Mouse (Mus musculus): ENCODE data around the gene Ldb1. TPM values are rescaled to one million over a fixed set of nuclear protein-coding genes. Genes with fewer than 3 reads are reported as not detected.

The Ldb1 gene
- total RNA-seq (2022) = 10 to 100 TPM; 37.1 to 51.0 (median 42.0) TPM

DNA sequence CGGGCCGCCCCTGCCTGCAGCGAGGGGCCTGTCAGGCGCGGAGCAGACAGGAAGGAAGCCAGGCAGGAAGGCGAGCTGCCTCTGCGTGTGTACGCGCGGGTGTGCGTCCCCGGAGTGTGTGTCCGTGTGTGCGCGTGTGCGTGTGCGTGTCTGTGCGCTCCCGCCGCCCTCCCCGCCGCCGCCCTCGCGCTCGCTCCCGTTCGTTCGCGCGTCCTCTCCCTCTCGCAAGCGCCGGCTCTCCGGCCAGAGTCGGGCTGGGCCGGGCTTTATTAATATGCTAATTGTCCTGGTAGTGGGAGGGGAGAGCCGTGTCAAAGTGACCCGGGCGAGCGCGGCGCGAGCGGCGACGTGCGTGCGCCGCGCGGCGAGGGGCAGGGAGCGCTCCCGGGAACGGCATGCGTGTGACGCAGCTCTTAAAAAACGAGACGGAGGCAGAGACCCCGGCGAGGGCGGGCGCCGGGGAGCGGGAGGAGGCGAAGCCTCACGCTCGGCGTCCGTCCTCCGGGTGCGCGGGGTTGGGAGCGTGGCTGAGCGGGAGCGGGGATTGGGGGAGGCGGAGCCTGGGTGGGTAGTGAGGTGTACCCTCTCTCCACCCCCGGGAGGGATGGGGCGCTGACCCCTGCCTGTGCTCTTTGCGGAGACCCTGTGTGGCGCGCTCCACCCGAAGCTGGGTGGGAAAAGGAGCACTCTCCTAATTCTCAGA, at the start of gene Ldb1:
Ldb1 (minus strand) TSS at position 222 of the 703 bp plus-strand sequence.
- DNase-seq (ENCODE audit: low spot score) = peak; percentile 89

- no peak for DNase-seq (ENCODE audit: low spot score)
These were observed 49.1 kb upstream of the Ldb1 start for GRCm38 (mm10) chr19:46094144-46094543.

- DNase-seq (ENCODE audit: low spot score) = no peak
These were observed 46.6 kb upstream of the Ldb1 start for GRCm38 (mm10) chr19:46091641-46092040.

- peak; percentile 68 for DNase-seq (ENCODE audit: low spot score)
These were observed 42.9 kb upstream of the Ldb1 start for GRCm38 (mm10) chr19:46087871-46088270.

DNA sequence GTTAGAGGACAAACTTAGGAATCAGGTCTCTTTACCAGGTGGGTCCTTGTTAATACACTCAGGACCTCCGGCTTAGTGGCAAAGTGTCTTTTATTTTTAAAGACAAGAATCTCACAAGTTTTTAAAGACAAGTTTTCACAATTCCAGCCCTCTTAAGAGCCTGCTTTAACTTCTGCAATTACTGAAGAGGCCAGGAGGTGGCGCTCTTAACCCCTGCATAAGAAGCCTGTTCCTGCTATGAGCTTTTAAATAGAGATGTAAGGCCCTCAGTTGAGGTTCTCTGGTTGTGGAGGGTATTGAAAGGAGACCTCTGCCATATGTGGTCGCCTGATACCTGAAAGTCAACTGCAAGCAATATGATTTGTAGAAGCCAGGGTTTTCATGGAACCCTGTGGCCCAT, 41.3 kb upstream of the Ldb1 start:
- peak; percentile 34 for DNase-seq (ENCODE audit: low spot score)

GRCm38 (mm10) chr19:46085185-46085584, 40.2 kb upstream of the Ldb1 start:
- DNase-seq (ENCODE audit: low spot score) = no peak

- DNase-seq (ENCODE audit: low spot score) = no peak
These were observed 33.5 kb upstream of the Ldb1 start for GRCm38 (mm10) chr19:46078535-46078934.

DNA sequence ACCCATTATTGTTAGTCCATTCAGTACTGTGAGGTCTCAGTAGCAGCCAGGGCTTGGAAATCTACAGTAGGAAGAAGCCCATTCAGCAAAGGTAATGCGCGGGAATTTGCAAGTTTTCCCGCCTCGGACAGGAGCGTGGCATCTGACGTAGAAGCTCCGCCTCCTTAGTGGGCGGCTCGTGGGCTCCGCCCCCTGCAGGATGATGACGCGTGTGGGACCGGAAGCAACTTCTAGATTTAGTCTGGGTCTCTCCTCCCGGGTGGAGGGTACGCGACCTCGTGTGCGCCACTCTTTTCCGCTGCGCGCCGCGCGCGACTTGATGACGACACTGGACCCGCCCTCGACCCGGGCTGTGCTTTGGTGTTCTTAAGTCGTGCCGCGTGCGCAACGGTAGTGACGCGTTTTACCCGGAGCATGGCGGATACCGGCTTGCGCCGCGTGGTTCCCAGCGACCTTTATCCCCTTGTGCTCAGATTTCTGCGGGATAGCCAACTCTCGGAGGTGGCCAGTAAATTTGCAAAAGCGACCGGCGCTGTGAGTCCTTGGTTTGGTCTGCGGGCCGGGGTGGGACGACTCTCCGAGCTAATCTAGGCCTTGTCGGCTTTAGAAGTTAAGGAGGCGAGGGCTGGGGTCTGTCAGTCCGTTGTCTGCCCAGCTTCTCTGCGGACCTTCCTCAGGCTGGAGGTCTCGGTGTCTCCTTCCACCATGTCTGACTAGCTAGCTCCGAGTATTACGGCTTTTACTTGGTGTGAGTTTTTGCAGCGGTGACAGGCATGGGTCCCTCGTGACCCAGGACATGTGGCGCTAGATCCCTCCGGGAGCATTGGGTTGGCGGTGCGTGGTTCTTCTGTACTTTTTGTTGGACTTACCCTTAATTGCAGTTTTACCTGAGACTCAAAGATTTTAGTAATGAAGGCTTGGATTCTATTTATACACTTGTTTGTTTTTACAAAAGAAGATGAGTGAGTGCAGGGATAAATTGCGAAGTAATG, 30.9 kb upstream of the Ldb1 start, which contains the start of gene Nolc1:
Nolc1 (plus strand) TSS at position 248 of the 992 bp plus-strand sequence.
- peak; percentile 100 for DNase-seq (ENCODE audit: low spot score)

DNA sequence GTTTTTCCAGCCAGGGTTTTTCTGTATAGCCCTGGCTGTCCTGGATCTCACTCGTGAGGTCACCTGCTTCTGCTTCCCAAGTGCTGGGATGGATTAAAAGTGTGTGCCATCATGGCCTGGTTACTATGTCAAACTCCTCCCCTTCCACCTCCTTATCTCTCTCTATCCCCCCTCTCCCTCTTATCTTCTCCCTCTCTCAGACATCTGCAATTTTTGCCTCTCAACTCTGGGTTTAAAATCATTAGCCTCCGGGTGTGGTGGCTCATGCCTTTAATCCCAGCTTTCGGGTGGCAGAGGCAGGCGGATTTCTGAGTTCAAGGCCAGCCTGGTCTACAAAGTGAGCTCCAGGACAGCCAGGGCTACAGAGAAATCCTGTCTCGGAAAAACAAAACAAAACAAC, 29.3 kb upstream of the Ldb1 start:
- DNase-seq (ENCODE audit: low spot score) = no peak

GRCm38 (mm10) chr19:46073285-46073684, 28.3 kb upstream of the Ldb1 start:
- no peak for DNase-seq (ENCODE audit: low spot score)

- no peak for DNase-seq (ENCODE audit: low spot score)
These were observed 23.0 kb upstream of the Ldb1 start for GRCm38 (mm10) chr19:46068054-46068453.

GRCm38 (mm10) chr19:46060845-46061244, 15.8 kb upstream of the Ldb1 start:
- no peak for DNase-seq (ENCODE audit: low spot score)

- no peak for DNase-seq (ENCODE audit: low spot score)
These were observed 13.5 kb upstream of the Ldb1 start for GRCm38 (mm10) chr19:46058466-46058865.

- DNase-seq (ENCODE audit: low spot score) = peak; percentile 77
These were observed 12.1 kb upstream of the Ldb1 start for GRCm38 (mm10) chr19:46056947-46057607.

- peak; percentile 95 for DNase-seq (ENCODE audit: low spot score)
These were observed 11.5 kb upstream of the Ldb1 start for GRCm38 (mm10) chr19:46056388-46056946.

DNA sequence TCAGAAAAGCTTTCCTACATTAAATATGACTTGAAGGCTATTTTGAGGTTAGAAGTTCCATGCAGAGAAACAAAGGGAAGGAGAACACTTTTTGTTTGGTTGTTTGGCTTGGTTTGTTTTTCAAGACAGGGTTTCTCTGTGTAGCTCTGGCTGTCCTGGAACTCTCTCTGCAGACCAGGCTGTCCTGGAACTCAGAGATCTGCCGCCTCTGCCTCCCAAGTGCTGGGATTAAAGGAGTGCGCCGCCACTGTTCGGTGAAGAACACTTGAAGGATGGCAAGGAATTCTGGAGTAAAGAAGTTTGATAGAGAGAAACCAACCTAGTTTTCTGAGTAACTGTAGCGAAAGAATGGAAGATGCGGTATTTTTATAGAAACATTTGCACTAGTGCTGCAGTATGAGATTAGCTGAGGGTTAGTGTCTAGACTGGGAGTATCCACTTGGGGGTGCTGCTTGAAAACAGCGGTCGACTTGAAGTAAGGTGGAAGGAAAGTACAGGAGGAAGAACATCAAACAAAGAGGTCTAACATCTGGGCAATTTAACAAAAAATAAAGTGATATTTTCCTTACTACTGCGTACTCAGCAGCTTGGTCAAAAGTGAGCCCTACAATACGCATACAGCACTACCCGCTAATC, 10.9 kb upstream of the Ldb1 start:
- DNase-seq (ENCODE audit: low spot score) = no peak

DNA sequence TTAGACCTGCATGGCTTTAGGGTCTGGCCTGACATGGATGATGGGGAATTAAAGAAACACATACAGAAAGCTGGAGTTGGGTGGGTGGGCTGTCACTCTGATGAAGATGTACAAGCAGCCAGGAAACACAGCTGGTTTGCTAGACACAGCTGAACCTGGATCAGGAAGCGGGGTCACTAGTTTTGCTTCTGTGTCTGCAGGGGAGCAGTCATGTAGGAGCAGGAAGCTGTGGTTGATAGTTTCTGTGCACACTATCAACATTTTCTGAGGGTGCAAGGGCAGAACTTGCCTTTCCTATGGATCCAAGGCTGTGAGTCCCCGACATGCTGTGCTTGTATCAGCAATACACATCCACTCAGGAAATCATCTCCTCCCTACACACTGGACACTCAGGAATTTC, 5.4 kb upstream of the Ldb1 start:
- no peak for DNase-seq (ENCODE audit: low spot score)

- no peak for DNase-seq (ENCODE audit: low spot score)
These were observed 4.1 kb upstream of the Ldb1 start for GRCm38 (mm10) chr19:46049129-46049528.

DNA sequence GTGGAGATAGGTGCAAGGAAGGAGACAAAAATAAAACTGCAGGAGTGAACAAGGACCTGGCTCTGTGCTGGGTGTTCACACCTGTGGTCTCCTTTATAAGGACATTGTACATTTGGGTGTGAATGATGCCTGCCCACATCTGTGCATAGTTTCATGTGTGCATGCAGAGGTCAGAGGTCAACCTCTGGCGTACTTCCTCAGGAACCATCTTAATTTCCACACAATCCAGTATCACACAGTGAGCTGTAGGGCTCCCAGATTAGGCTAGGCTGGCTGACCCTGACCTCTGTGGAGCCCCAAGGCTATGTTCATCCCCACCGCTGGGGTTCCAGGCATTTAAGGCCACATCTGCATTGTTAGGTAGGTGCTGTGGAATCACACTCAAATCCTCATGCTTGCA, 2.4 kb upstream of the Ldb1 start:
- no peak for DNase-seq (ENCODE audit: low spot score)

- no peak for DNase-seq (ENCODE audit: low spot score)
These were observed 1.6 kb upstream of the Ldb1 start for GRCm38 (mm10) chr19:46046621-46047025.

DNA sequence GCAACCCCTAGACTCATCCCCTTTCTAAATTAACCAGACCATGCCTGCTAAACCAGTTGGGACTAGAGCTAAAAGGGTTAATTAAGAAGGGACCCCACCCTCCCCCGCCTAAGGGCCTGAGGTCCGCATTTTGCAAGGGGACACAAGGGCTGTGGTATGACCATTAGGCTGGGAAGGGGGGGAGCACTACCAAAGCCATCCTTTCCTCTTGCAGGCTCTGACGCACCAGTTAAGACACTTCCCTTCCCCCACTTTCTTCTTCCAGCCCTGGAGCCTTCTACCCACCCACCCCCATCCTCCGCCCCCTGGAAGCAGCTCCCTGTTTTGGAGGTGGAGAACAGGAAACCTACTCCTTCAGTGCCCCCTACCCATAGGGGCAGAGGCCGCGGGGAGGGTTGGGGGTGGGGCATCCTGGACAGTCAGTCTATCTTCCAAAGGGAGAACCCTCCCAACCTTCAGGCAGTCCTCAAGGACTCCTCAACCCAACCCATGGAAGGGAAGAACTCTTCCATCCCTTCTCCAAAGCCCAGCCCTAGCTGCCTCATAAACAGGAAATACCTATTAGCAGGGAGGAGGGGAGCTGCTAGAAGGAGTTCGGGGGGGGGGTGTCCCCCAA, 790 bp upstream of the Ldb1 start:
- peak; percentile 72 for DNase-seq (ENCODE audit: low spot score)

Measured in heart, adult 8-10 months (tissue).